Mouse (Mus musculus) embryonic stem cell, embryonic (primary cell): ENCODE data around the gene Kdm5a.

Source experiments
- CTCF ChIA-PET, 4 experiments: fragments of 300-600 bp in 2 of 4; fragments of 350-600 bp in 2 of 4; sonication (Branson Sonifier 250); formaldehyde crosslinking; loops; one replicate each; lab custom pipeline; 2022; ENCODE audit warnings: inconsistent platforms in 2 of 4; lab: Charles Lee
- POLR2A ChIA-PET, 4 experiments: fragments of 300-600 bp in 2 of 4; fragments of 350-600 bp in 2 of 4; sonication (Branson Sonifier 250); formaldehyde crosslinking; loops; one replicate each; lab custom pipeline; 2022; ENCODE audit warnings: antibody characterized with exemption in 4 of 4, inconsistent platforms in 1 of 4; lab: Charles Lee

The Kdm5a gene

DNA sequence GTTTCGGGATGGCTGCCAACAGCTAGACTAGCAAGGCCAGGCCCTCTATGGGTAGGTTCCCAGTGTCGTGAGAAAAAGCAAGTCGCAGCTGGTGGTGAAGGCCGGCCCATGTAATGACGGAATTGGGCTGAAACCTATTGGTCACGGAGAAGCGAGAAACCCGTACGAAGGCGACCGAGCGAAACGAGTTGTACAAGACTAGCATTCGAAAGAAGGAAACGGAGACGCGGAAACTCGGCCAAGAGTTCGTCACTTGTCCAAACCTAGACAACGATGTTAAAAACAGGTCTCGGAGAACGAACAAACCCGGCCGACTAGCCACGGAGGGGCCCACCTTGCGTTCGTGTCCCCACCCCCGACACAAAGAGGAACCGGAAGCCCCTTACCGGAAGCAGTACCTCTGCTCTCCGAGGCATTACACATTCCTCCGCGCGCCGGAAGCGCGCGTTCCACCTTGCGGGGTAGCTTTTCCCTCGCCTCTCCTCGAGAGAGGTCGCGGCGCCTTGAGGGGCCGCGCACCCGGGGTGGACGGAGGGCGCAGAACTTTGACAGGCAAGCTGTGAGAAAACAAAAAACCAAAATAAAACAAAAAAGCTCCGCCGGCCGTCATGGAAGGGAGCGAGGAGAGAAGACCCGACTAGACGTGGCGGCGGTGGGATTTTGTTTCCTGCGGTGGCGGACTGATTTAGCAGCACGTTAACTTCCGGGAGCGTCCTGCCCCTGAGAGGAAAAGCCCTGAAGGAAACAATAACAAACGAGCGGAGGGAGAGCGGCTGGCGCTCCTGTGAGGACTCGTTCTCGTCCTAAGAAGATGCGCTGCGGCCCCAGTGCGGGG lies at the start of gene Kdm5a, which contains the start of gene Ccdc77:
Gene Kdm5a, plus strand, starts transcription at position 437 of the 835 bp plus-strand sequence.
Gene Ccdc77, minus strand, starts transcription at position 687 of the 835 bp plus-strand sequence.
- POLR2A ChIA-PET, result interaction anchor here (0.6 to 2.5 kb wide), 58 partner anchors 8 to 1945 kb away, joined by 3 to 41 read pairs (median 4); partner anchors contain the start of genes B4galnt3 (in 2 of the 4), D330020A13Rik (in 2 of the 4) and Bms1 (in 1 of the 4)
- CTCF ChIA-PET, result no interaction called here

DNA sequence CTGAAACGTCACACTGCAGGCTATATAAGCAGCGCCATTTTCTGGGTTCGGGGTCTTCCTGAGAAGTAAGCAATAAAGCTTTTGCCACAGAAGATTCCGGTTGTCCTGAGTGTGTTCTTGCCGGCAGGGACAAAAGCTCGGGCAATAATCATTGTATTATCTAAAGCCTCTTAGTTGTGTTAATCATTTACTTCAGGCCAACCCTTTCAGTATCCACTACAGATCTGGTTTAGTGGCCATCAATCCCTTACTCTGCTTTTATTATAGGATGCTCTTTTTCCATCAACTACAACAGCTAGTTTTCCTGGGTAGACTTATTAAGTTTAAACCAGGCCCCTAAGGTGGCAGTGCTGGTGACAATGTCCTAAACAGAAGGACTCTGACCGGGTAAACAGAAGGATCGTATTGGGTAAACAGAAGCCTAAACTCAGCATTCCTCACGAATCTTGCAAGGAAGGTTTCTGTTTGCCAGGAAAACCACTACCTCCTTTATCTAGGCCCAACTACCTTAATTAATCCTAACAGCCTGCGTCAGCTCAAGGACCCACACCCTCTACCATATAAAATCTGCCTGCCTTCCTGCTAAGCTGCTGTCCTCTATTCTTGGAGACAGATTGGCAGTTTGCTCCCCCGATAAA lies 45.5 kb upstream of the Kdm5a start:
- CTCF ChIA-PET, result interaction anchor here in 3 of 4 experiments (0.6 to 1.0 kb wide), 3 partner anchors 94 to 136 kb away, joined by 3 to 5 read pairs (median 4); no protein-coding TSS in a partner anchor

DNA sequence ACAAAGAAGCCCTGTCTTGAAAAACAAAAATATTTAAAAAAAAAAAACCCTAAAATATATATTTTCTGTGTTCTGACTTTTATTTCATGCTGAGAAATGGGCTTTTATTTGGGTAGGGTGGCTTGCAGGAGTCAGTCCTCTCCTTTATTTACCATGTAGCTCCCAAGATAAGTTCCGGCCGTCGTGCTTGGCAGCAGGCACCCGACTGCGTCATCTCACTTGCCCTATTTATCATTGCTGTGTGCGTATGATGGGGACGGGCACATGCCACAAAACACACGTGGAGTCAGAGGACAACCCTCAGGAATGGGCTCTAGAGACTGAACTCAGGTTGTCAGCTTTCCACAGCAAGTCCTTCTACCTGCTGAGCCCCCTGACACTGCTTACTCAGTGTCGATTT lies 44.8 kb upstream of the Kdm5a start:
- ChIA-PET CTCF (interaction anchor here in 2 of 4 experiments (0.6 kb wide), 2 partner anchors 93 to 135 kb away, joined by 4 to 5 read pairs; no protein-coding TSS in a partner anchor), POLR2A (interaction anchor here in 2 of 4 experiments (1.1 to 14.2 kb wide), 11 partner anchors 9 to 97 kb away, joined by 3 to 160 read pairs (median 6); partner anchors contain the start of genes B4galnt3 (in 2 of the 2) and D330020A13Rik (in 2 of the 2))

More for the DNA sequence above, 45.5 kb upstream of the Kdm5a start:
- POLR2A ChIA-PET, result interaction anchor here in 2 of 4 experiments (0.8 to 14.2 kb wide), 19 partner anchors 9 to 621 kb away, joined by 3 to 160 read pairs (median 4); partner anchors contain the start of genes B4galnt3 (in 2 of the 2), D330020A13Rik (in 2 of the 2), Kdm5a (in 2 of the 2) and Ccdc77 (in 1 of the 2)

DNA sequence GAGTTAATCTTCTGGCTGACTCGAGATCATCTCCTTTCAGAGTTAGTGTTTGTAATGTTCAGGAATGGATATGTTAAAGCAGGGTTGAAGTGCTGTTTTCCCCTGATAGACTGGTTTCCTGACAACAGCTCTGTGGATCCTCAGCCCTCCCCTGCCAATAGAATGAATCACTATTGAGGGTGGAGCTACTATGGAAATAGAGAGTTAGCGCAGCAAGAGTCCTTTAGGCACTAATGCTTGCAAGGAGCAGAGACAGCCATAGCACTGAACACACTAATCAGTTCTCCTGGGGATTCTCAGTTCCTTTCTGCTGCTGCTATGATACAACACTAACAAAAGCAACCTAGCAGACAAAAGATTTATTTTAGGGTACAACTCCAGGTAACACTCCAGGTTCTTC lies 43.6 kb upstream of the Kdm5a start:
- POLR2A ChIA-PET, result interaction anchor here in 2 of 4 experiments (0.6 to 3.4 kb wide), 8 partner anchors 11 to 44 kb away, joined by 3 to 23 read pairs (median 4); partner anchors contain the start of genes B4galnt3 (in 2 of the 2) and D330020A13Rik (in 2 of the 2)
- CTCF ChIA-PET, result interaction anchor here in 1 of 4 experiments (1.2 kb wide), 1 partner anchor 98 kb away, joined by 3 read pairs; no protein-coding TSS in a partner anchor

DNA sequence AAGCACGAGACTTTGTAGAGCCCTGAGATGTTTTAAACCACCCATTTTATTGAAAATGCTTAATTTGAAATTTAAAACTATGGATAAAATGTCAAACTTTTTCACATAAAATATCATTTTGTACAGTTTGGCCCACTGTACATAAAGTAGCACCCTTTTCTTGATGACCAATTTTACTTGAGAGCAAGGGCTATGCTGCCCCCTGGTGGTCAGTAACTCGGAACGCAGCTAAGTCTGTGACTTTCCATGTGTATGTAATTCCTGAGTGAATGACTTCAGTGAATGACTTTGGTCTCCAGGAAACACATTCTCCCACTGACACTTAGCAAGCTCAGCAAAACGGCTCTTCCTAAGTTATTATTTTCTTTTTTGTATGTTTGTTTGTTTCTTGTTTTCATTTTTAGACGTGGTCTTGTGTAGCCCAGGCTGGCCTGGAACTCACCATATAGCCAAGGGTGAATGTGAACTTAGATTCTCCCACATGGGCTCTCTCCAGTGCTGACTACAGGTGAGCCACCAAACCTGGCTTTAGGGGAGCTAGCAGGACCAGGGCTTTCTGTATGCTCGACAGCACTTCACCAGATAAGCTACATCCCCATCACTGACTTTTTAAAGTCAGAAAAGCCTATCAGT lies 39.5 kb upstream of the Kdm5a start:
- ChIA-PET POLR2A (interaction anchor here in 3 of 4 experiments (0.6 to 2.7 kb wide), 13 partner anchors 12 to 283 kb away, joined by 3 to 11 read pairs (median 5); partner anchors contain the start of genes B4galnt3 (in 1 of the 3), Ccdc77 (in 1 of the 3), D330020A13Rik (in 1 of the 3) and Kdm5a (in 1 of the 3)), CTCF (interaction anchor here (0.5 to 2.7 kb wide), 32 partner anchors 8 to 767 kb away, joined by 3 to 27 read pairs (median 4); partner anchors contain the start of genes B4galnt3 (in 1 of the 4), D330020A13Rik (in 1 of the 4) and Wnk1 (in 1 of the 4))

DNA sequence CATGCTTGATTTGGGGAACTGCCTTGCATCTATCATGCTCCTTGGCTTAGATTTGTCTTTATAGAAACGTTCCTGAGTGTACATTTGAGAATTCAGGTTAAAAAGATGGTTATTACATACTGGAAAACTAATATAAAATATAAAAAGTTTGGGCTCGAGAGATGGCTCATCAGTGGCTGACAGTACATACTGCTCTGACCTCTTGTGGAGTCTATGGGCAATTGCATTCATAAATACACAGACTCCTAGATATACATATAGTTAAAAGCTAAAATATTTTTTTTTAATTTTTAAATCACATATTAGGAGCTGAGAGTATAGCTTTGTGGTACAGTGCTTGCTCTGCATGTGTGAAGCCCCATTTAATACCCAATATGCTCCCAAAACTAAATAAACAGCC lies 31.6 kb upstream of the Kdm5a start:
- CTCF ChIA-PET, result interaction anchor here in 1 of 4 experiments (1.5 kb wide), 1 partner anchor 110 kb away, joined by 4 read pairs; no protein-coding TSS in a partner anchor
- POLR2A ChIA-PET, result interaction anchor here in 2 of 4 experiments (0.8 to 2.0 kb wide), 6 partner anchors 10 to 40 kb away, joined by 3 to 6 read pairs (median 3); no protein-coding TSS in a partner anchor

DNA sequence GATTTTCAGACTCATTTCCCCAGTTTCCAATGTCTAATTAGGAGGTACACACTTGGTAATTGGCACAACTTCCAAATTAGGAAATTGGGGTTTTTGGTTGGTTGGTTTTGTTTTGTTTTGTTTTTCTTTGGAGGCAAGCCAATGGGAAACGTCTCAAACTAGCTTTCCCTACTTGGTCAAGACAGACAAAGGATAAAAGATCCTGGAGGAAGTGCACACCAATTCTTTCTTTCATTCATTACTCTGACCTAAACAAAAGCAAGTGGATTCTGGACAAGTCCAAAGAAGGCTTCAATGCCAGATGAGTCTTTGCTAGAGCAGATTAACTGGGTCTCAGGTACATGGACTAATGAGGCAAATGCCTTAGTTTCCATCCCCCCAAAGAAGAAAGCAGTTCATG lies 19.9 kb upstream of the Kdm5a start:
- POLR2A ChIA-PET, result no interaction called here
- CTCF ChIA-PET, result no interaction called here

DNA sequence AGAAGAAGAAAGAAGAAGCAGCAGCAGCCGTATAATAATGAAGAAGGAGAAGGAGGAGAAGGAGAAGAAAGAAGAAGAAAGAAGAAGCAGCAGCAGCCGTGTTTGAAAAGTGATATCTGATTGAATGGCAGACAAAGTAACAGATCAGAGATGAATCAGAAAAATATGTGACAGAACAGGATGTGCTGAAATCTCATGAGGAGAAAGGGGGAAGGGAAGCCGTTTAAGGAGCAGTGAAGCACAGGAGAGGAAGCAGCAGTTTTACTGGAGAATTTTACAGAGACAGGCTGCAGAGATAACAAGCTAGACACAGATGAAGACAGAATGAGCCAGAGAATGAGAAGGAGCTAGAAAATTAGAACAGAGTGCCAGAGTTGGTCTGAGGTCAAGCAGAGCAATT lies 14.9 kb upstream of the Kdm5a start:
- POLR2A ChIA-PET, result interaction anchor here in 2 of 4 experiments (1.2 to 1.4 kb wide), 2 partner anchors 8 to 37 kb away, joined by 3 read pairs; no protein-coding TSS in a partner anchor

DNA sequence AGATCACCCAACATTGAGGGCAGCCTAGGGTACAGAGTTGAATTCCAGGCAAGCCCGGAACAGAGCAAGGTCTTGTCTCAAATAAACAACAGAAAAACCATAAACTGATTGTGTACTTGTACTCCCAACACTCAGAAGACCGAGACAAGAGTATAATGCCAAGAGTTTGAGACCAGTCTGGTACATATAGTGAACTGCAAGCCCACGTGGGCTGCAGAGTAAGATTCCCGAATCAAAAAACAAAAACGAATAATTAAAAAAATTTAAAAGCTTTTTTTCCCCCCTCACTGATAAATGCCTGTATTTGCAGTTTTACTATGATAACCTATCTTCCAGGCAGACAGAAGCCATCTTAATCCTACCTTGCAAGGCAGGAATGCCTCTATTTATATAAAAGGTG lies 7.4 kb upstream of the Kdm5a start:
- ChIA-PET POLR2A (interaction anchor here in 3 of 4 experiments (0.6 to 3.5 kb wide), 47 partner anchors 8 to 914 kb away, joined by 3 to 35 read pairs (median 5); partner anchors contain the start of genes B4galnt3 (in 2 of the 3), D330020A13Rik (in 2 of the 3), Il17ra (in 2 of the 3) and Ccdc77 (in 1 of the 3)), CTCF (interaction anchor here in 3 of 4 experiments (0.6 to 1.0 kb wide), 3 partner anchors 15 to 475 kb away, joined by 3 read pairs; no protein-coding TSS in a partner anchor)

More for the DNA sequence above, 14.9 kb upstream of the Kdm5a start:
- CTCF ChIA-PET, result interaction anchor here in 2 of 4 experiments (0.6 to 0.7 kb wide), 2 partner anchors 424 to 430 kb away, joined by 3 read pairs; no protein-coding TSS in a partner anchor

DNA sequence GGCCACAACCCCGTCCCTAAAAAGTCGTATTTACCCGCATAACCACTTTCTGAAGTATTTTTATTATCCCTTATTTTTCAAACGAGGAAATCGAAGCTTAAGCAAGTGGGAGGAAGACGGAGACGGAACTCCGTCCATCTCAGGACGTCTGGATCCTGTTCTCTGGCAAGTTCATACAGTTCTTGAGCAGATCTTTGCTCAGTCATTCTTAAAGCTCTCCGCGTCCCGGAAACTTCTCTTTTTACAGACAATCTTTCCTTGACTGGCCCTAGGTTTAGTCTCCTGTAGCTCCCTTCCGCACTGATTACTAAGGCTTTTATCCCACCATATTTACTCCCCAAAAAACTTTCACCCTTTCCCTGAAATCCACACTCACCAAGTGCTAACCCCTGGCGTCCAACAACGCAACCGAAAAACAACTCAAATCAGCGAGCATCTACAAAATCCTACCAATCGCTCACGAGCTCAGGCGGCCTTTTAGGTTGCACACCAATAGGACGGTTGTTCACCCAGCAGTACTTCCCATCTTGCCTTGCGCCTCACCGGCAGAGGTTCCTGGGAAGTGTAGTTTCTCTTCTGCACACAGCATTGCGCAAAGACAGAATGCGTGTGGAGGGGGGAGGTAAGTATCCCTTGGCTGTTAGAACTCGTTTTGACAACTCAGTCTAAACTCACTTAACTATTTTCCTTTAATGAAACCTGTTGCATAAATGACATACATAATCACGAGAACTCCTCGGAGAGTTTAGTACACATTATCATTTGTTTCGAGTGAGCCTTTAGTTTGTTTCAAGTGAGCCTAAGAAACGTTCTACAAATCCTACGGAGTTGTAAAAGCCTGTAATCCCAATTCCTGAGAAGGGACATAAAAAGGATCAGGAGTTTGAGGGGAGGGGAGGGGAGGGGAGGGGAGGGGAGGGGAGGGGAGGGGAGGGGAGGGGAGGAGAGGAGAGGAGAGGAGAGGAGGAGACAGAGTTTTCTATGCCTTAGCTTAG lies 6.7 kb upstream of the Kdm5a start:
- ChIA-PET CTCF (interaction anchor here in 3 of 4 experiments (0.6 to 1.4 kb wide), 7 partner anchors 15 to 476 kb away, joined by 3 to 7 read pairs (median 3); no protein-coding TSS in a partner anchor), POLR2A (interaction anchor here in 3 of 4 experiments (0.6 to 3.5 kb wide), 68 partner anchors 8 to 915 kb away, joined by 3 to 35 read pairs (median 4); partner anchors contain the start of genes B4galnt3 (in 2 of the 3), D330020A13Rik (in 2 of the 3) and Il17ra (in 2 of the 3))

DNA sequence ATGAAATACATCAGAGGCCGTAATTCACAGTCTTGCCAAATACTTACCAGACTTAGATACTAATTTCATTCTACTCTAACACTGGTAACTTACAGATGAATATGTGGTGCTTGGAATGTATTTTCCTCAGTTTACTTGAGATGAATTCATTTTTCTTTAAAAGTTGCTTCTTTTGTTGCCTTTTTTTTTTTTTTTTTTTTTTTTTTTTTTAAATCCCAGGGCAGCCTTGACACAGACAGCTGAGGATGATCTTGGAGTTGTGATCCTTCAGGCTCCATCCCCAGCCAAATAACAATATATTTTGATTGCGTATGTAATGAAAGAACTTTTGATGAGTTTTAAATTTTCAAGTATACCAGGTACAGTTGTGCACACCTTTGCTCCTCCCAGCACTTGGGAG lies 1.8 kb upstream of the Kdm5a start:
- ChIA-PET CTCF (no interaction called here), POLR2A (interaction anchor here in 2 of 4 experiments (0.6 to 2.5 kb wide), 4 partner anchors 13 to 749 kb away, joined by 3 to 41 read pairs (median 7); partner anchors contain the start of genes B4galnt3 (in 1 of the 2) and D330020A13Rik (in 1 of the 2))

DNA sequence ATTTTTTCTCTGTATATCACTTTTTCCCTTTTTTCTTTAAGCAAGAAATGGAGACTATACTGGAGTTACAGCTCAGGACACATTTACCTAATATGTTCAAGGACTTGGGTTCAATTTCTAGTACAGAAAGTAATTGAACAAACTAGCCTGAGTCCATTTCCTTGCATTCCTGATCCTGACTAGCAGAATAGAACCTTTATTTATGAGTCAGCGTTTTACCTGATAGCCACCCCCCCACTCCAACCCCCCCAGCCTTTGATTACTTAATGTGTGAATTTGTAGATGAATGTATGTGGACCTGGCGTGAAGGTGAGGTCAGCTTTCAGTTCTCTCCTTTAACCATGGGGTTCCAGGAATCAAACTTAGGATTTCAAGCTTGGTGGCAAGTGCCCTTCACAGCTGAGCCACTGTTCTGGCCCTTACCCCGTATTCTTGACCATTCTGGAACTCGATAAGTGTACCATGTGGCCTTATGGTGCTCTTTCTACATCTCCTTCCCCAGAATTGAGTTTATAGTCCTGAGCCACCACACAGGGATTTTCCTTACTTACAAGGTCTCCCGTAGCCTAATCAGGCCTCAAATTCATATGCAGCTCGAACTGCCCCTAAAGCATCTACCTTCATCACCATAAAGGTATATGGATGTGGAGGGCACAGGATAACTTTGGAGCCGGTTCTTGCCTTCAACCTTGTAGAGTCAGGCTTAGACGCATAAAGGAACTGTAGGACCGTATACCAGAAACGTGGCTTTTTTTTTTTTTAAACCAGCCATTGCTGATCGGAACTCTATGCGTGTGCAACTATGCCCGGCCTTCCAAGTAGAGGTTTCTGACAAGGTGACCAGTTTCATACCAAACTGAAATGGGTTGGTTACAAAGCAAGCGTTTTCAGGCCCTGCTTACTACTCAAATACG lies 893 bp upstream of the Kdm5a start:
- CTCF ChIA-PET, result no interaction called here
- POLR2A ChIA-PET, result interaction anchor here (0.5 to 2.5 kb wide), 51 partner anchors 9 to 1944 kb away, joined by 3 to 41 read pairs (median 4); partner anchors contain the start of genes B4galnt3 (in 2 of the 4), D330020A13Rik (in 2 of the 4), Bms1 (in 1 of the 4) and Cecr2 (in 1 of the 4)

DNA sequence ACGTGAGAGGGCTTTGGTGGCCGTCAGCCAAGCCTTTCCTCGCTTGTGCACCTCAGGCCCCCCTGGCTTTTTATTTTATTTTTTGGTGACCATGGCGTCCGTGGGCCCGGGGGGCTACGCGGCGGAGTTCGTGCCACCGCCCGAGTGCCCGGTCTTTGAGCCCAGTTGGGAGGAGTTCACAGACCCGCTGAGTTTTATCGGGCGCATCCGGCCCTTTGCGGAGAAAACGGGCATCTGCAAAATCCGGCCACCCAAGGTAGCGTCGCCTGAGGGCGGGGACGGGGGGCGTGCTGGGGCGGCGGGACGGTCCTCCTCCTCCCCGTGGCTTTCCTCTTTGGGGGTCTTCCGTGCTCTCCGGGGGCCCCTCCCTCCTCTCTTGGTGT lies 590 bp downstream of the Kdm5a start:
- ChIA-PET CTCF (no interaction called here), POLR2A (interaction anchor here in 3 of 4 experiments (0.6 to 2.5 kb wide), 40 partner anchors 9 to 445 kb away, joined by 3 to 41 read pairs (median 4); partner anchors contain the start of genes B4galnt3 (in 2 of the 3) and D330020A13Rik (in 2 of the 3))

DNA sequence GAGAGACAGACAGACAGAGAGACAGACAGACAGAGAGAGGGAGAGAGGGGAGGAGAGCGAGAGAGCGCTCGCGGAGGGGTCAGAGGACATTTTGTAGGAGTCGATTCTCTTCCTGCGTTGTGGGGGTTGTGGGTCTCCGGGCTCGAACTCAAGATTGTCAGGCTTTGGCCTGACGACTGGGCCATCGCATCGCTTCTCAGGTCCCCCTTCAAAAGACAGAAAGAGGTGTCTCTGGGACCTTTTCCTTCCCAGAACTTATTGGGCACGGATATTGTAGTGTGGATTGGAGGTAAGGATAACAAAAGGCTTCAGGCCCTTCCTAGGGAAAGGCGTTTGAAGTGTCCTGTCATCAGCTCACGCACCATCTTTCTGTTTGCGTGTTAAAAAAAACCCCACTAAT lies 1.1 kb downstream of the Kdm5a start:
- POLR2A ChIA-PET, result interaction anchor here in 2 of 4 experiments (0.6 to 3.5 kb wide), 5 partner anchors 8 to 13 kb away, joined by 3 to 35 read pairs (median 27); no protein-coding TSS in a partner anchor

More for the DNA sequence above, 1.1 kb downstream of the Kdm5a start:
- CTCF ChIA-PET, result no interaction called here
